Mouse (Mus musculus): ENCODE measurements around the gene Rab43. TPM values are rescaled to one million over a fixed set of nuclear protein-coding genes. Genes with fewer than 3 reads are reported as not detected.

Gene Rab43
- polyA plus RNA-seq, 1 experiment, result 46.2 TPM

GRCm38 (mm10) chr6:87802462-87802861 is 9.5 kb downstream of the Rab43 start:
- TF ChIP-seq POLR2A (IDR thresholded peaks at IDR 0.05; ENCODE audit: borderline replicate concordance, extremely low read depth, low read depth, low read length), result no peak
- Histone ChIP-seq H3K4me1 (ENCODE audit: control insufficient read depth, insufficient read depth, low read length) (peaks cover 3% of the 10 kb centered on the region), H3K4me3 (replicated peaks; ENCODE audit: extremely low read depth, low read depth, low read length) (no peak overlapping the region)
- DNase-seq, result no peak
- 91% methylated on average over 7 of the region's 7 CpGs for WGBS

GRCm38 (mm10) chr6:87799576-87799975 is 12.4 kb downstream of the Rab43 start:
- DNase-seq, result no peak
- TF ChIP-seq POLR2A (IDR thresholded peaks at IDR 0.05; ENCODE audit: borderline replicate concordance, extremely low read depth, low read depth, low read length), result no peak
- no peak for TF ChIP-seq CTCF (IDR thresholded peaks at IDR 0.05; ENCODE audit: insufficient read depth, low read length)
- no peak overlapping the region for H3K4me3 ChIP-seq (replicated peaks; ENCODE audit: extremely low read depth, low read depth, low read length)
- 80% methylated on average over 6 of the region's 6 CpGs for WGBS
- H3K4me1 ChIP-seq (ENCODE audit: control insufficient read depth, insufficient read depth, low read length), result no peaks in the 10 kb centered on the region

DNA sequence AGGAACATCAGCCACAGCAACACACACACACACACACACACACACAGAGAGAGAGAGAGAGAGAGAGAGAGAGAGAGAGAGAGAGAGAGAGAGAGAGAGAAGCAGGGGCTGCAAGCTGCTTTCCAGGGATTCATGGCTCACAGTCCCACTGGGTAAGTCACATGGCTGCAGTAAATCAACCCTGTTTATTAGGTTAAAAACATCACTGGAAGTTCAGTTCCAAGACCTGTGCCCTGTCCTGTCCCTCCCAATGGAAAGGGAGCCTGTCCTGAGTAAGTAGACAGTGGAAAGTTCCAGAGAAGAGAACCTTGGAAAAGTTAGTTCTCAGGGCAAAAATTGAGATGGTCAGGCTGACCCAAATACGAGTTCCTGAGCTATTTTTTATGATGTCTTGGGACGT is 14.6 kb downstream of the Rab43 start:
- Histone ChIP-seq H3K4me1 (ENCODE audit: control insufficient read depth, insufficient read depth, low read length) (no peaks in the 10 kb centered on the region), H3K4me3 (replicated peaks; ENCODE audit: extremely low read depth, low read depth, low read length) (no peak overlapping the region)
- no peak for DNase-seq
- WGBS, result 30% methylated on average over 2 of the region's 2 CpGs
- TF ChIP-seq POLR2A (IDR thresholded peaks at IDR 0.05; ENCODE audit: borderline replicate concordance, extremely low read depth, low read depth, low read length), result no peak
- TF ChIP-seq CTCF (IDR thresholded peaks at IDR 0.05; ENCODE audit: insufficient read depth, low read length), result no peak

- Histone ChIP-seq H3K4me3 (replicated peaks; ENCODE audit: extremely low read depth, low read depth, low read length) (no peak overlapping the region), H3K4me1 (ENCODE audit: control insufficient read depth, insufficient read depth, low read length) (no peaks in the 10 kb centered on the region)
- 81% methylated on average over 6 of the region's 6 CpGs for WGBS
- no peak for DNase-seq
- TF ChIP-seq POLR2A (IDR thresholded peaks at IDR 0.05; ENCODE audit: borderline replicate concordance, extremely low read depth, low read depth, low read length) (no peak), CTCF (IDR thresholded peaks at IDR 0.05; ENCODE audit: insufficient read depth, low read length) (no peak)
These were observed 15.6 kb downstream of the Rab43 start for GRCm38 (mm10) chr6:87796251-87796880.

DNA sequence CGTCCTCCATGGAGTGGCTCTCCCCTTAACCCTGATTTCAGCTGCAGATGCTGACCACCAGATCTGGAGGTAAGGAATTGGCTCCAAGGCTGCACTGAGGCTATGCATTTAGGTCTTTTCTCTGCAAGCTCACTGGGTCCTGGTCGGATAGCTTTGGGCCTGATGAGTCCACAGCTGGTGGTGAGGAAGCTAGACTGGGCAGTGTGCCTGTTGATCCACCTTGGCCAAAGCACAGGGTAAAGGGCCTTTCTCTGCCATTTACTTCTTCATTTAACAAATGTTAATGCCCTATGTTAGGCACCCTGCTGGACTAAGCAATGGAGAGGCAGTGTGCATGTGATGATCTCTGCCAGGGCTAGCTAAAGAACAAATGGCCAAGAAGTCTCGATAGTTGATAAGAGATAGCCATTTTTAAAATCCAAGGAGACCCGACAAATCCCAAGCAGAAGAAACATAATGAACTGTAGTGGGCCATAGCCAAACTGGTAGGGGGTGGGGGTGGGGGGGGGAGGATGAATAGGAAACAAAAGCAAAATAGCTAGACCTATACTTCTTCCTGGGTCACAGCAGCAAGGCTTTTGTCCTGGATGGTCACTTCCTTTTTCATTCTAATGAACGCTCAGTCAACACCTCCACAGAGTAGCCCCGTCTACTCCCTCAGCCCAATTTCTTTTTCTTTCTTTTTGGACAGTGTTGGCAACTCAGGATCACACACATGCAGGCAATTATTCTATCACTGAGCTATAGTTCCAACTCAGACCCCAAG is 16.4 kb downstream of the Rab43 start:
- no peak overlapping the region for H3K4me3 ChIP-seq (replicated peaks; ENCODE audit: extremely low read depth, low read depth, low read length)
- H3K4me1 ChIP-seq (ENCODE audit: control insufficient read depth, insufficient read depth, low read length), result peaks cover 4% of the 10 kb centered on the region
- 66% methylated on average over 6 of the region's 6 CpGs for WGBS
- no peak for DNase-seq
- TF ChIP-seq POLR2A (IDR thresholded peaks at IDR 0.05; ENCODE audit: borderline replicate concordance, extremely low read depth, low read depth, low read length), result no peak
- no peak for TF ChIP-seq CTCF (IDR thresholded peaks at IDR 0.05; ENCODE audit: insufficient read depth, low read length)

DNA sequence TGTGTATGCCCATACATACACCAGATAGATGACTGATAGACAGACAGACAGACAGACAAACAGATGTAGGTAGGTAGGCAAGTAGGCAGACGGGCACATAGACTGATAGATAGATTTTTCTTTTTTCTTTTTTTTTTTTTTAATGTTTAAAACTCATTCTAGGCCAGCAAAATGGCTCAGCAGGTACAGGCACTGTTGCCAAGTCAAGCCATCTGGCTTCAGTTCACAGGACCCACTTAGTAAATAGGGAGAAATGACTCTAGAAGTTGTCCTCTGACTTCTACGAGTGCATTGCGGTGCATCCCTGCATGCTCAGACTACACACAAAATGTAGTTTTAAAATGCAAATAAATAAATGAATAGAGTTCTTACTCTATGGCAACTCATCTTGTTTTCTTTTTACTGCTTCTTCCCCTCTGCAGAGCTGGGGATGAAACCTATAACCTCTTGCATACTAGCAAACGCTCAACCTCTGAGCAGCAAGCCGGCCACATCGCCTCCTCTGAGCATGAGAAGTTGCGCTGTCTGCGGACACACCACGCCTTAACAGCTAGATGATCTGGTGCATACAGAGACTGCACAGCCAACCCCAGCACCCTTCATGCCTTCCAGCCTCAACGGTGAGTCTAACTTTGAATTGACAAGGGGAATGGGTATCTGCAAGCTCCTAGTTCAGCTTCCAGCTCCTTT is 18.0 kb downstream of the Rab43 start:
- H3K4me1 ChIP-seq (ENCODE audit: control insufficient read depth, insufficient read depth, low read length), result peaks cover 7% of the 10 kb centered on the region
- WGBS, result 92% methylated on average over 10 of the region's 10 CpGs
- DNase-seq, result no peak
- TF ChIP-seq CTCF (IDR thresholded peaks at IDR 0.05; ENCODE audit: insufficient read depth, low read length), result no peak
- TF ChIP-seq POLR2A (IDR thresholded peaks at IDR 0.05; ENCODE audit: borderline replicate concordance, extremely low read depth, low read depth, low read length), result no peak
- H3K4me3 ChIP-seq (replicated peaks; ENCODE audit: extremely low read depth, low read depth, low read length), result no peak overlapping the region

- 88% methylated on average over 5 of the region's 5 CpGs for WGBS
- TF ChIP-seq CTCF (IDR thresholded peaks at IDR 0.05; ENCODE audit: insufficient read depth, low read length) (no peak), POLR2A (IDR thresholded peaks at IDR 0.05; ENCODE audit: borderline replicate concordance, extremely low read depth, low read depth, low read length) (no peak)
- Histone ChIP-seq H3K4me3 (replicated peaks; ENCODE audit: extremely low read depth, low read depth, low read length) (no peak overlapping the region), H3K4me1 (ENCODE audit: control insufficient read depth, insufficient read depth, low read length) (peaks cover 11% of the 10 kb centered on the region)
- no peak for DNase-seq
These were observed 20.1 kb downstream of the Rab43 start for GRCm38 (mm10) chr6:87791826-87792225.

DNA sequence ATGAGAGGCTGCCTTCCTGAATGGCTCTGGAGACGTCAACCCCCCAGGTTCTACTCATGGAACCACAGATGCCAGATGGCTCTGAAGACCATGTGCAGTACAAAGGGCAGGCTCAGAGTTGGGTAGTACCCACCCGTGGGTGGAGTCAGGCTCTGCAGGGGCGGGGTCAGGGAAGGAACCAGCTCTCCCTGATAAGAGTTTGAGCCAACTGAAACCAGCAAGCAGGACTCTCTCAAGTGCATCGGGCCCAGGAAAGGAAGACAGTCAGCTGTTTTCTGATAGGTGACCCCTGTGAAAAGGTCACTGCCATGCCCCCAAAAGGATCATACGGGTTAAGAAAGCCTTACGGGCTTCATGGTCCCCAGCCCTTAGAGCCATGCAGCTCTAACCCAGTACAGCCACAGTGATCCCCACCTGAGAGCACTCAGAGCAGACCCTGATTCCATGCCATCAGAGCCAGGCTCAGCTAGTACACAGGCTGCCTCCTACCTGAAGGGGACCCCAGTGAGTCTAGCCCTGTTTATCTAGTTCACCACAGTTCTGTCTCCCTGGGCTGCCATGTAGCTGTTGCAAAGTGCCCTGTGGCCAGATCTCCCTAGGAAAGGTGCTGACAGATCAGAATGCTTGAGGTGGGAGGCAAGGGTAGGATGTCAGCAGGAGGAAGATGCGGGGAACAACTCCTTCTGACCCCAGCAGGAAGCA is 21.0 kb downstream of the Rab43 start:
- no peak overlapping the region for H3K4me3 ChIP-seq (replicated peaks; ENCODE audit: extremely low read depth, low read depth, low read length)
- TF ChIP-seq POLR2A (IDR thresholded peaks at IDR 0.05; ENCODE audit: borderline replicate concordance, extremely low read depth, low read depth, low read length), result no peak
- no peak for TF ChIP-seq CTCF (IDR thresholded peaks at IDR 0.05; ENCODE audit: insufficient read depth, low read length)
- 65% methylated on average over 7 of the region's 7 CpGs for WGBS
- peaks cover 11% of the 10 kb centered on the region for H3K4me1 ChIP-seq (ENCODE audit: control insufficient read depth, insufficient read depth, low read length)
- DNase-seq, result no peak

DNA sequence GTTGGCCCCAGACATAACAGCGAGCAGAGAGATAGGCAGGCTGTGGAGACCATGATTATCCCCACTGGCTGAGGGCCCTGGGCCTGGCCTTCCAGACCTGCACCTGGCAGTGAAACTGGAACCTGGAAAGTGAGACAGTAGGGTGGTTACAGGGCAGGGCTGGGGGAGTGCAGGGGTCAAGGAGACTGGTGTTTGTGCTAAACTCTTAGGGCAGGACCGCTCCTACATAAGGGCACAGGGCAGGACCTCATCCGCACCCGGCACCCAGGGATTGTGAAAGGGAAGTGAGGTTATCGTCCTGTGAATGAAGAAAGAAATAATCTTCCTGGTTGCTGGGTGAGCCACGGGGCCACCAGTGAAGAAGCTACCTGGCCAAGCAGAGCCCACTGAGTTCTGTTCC is 22.2 kb downstream of the Rab43 start:
- TF ChIP-seq POLR2A (IDR thresholded peaks at IDR 0.05; ENCODE audit: borderline replicate concordance, extremely low read depth, low read depth, low read length) (no peak), CTCF (IDR thresholded peaks at IDR 0.05; ENCODE audit: insufficient read depth, low read length) (no peak)
- 72% methylated on average over 6 of the region's 6 CpGs for WGBS
- Histone ChIP-seq H3K4me3 (replicated peaks; ENCODE audit: extremely low read depth, low read depth, low read length) (no peak overlapping the region), H3K4me1 (ENCODE audit: control insufficient read depth, insufficient read depth, low read length) (peaks cover 11% of the 10 kb centered on the region)
- no peak for DNase-seq
